Mouse (Mus musculus): ENCODE results near the gene Sall4. TPM values are rescaled to one million over a fixed set of nuclear protein-coding genes. Genes with fewer than 3 reads are reported as not detected.
A peak's percentile ranks its signal among the peaks of the same experiment; 100 is the strongest.

The Sall4 gene
- total RNA-seq (2021), result under 1 TPM; 0.33 to 0.70 TPM
- long read RNA-seq, experiment 1, full-length matches to known transcripts, result 1 of 1 reads
- long read RNA-seq, experiment 1, partial matches to known transcripts, result 0 of 1 reads
- long read RNA-seq, experiment 1, other reads (novel, unspliced or antisense), result 0 of 1 reads
- long read RNA-seq, experiment 2, full-length matches to known transcripts, result 1 of 1 reads
- long read RNA-seq, experiment 2, partial matches to known transcripts, result 0 of 1 reads
- long read RNA-seq, experiment 2, other reads (novel, unspliced or antisense), result 0 of 1 reads

GRCm38 (mm10) chr2:168767582-168767981 is at the start of gene Sall4:
TSS of gene Sall4 (minus strand) at chr2:168767943.
- DNase-seq, result no peak

GRCm38 (mm10) chr2:168813243-168813642 is 45.5 kb upstream of the Sall4 start:
- no peak for DNase-seq

GRCm38 (mm10) chr2:168809895-168810294 is 42.2 kb upstream of the Sall4 start:
- DNase-seq, result no peak

- DNase-seq, result no peak
Measured at GRCm38 (mm10) chr2:168807681-168808080, 39.9 kb upstream of the Sall4 start.

- DNase-seq, result no peak
Measured at GRCm38 (mm10) chr2:168803849-168804248, 36.1 kb upstream of the Sall4 start.

GRCm38 (mm10) chr2:168799326-168799725 is 31.6 kb upstream of the Sall4 start:
- DNase-seq, result no peak

GRCm38 (mm10) chr2:168798921-168799320 is 31.2 kb upstream of the Sall4 start:
- DNase-seq, result no peak

- DNase-seq, result no peak
Measured at GRCm38 (mm10) chr2:168791115-168791802, 23.5 kb upstream of the Sall4 start.

GRCm38 (mm10) chr2:168786174-168786573 is 18.4 kb upstream of the Sall4 start:
- no peak for DNase-seq

- DNase-seq, result no peak
Measured at GRCm38 (mm10) chr2:168780596-168780995, 12.9 kb upstream of the Sall4 start.

- DNase-seq, result peak; percentile 10
Measured at GRCm38 (mm10) chr2:168780024-168780423, 12.3 kb upstream of the Sall4 start.

GRCm38 (mm10) chr2:168777481-168777880 is 9.7 kb upstream of the Sall4 start:
- DNase-seq, result no peak

GRCm38 (mm10) chr2:168776238-168776637 is 8.5 kb upstream of the Sall4 start:
- no peak for DNase-seq

GRCm38 (mm10) chr2:168769259-168769658 is 1.5 kb upstream of the Sall4 start:
- no peak for DNase-seq

- DNase-seq, result no peak
Measured at GRCm38 (mm10) chr2:168766538-168767361, 993 bp downstream of the Sall4 start.

GRCm38 (mm10) chr2:168765696-168766537 is 1.8 kb downstream of the Sall4 start:
- DNase-seq, result peak; percentile 10

- DNase-seq, result peak; percentile 55
Measured at GRCm38 (mm10) chr2:168765065-168765681, 2.6 kb downstream of the Sall4 start.

- DNase-seq, result no peak
Measured at GRCm38 (mm10) chr2:168764460-168764867, 3.3 kb downstream of the Sall4 start.

GRCm38 (mm10) chr2:168763785-168764184 is 4.0 kb downstream of the Sall4 start:
- no peak for DNase-seq

- DNase-seq, result no peak
Measured at GRCm38 (mm10) chr2:168762411-168762815, 5.3 kb downstream of the Sall4 start.

- DNase-seq, result no peak
Measured at GRCm38 (mm10) chr2:168761954-168762353, 5.8 kb downstream of the Sall4 start.

- no peak for DNase-seq
Measured at GRCm38 (mm10) chr2:168761141-168761540, 6.6 kb downstream of the Sall4 start.
